Mouse (Mus musculus): Measurements from ENCODE around the gene Pard3. TPM values are rescaled to one million over a fixed set of nuclear protein-coding genes. Genes with fewer than 3 reads are reported as not detected.

Pard3 gene
- polyA plus RNA-seq, 1 experiment from 2014 or later, result 22.7 TPM

DNA sequence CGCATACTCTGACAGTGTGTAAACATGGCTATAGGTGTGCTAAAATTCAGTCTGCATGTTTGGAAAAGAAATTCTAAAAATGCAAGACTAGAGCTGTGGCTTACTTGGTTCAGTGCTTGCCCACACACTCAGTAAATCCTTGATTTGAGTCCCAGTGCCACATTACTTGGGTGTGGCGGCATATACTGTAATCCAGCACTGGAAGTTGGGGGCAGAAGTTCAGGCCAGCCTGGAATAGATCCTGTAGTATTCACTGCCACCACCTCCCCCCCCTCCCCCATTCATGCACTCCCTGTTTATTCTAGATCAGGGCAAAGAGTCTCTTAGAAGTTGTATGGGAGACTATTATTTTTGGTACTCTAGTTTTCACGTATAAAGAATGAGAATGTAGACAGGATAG is 52.1 kb downstream of the Pard3 start:
- Histone ChIP-seq H3K9ac (replicated peaks; ENCODE audit: low read depth, low read length) (no peak overlapping the region), H3K4me1 (ENCODE audit: control insufficient read depth, insufficient read depth, low read length) (peaks cover 6% of the 10 kb centered on the region; the same call in 1 of the 2 replicates), H3K9me3 (ENCODE audit: control insufficient read depth, low read length) (no peaks in the 10 kb centered on the region), H3K36me3 (ENCODE audit: control insufficient read depth, insufficient read depth, low read length) (no peaks in the 10 kb centered on the region), H3K27me3 (ENCODE audit: control insufficient read depth, insufficient read depth, low read length) (no peaks in the 10 kb centered on the region), H3K4me3 (ENCODE audit: low read depth, low read length) (no peak overlapping the region), H3K27ac (ENCODE audit: low read depth, low read length) (no peak overlapping the region), H3K4me2 (ENCODE audit: low read depth, low read length) (no peak overlapping the region)
- WGBS, result 91% methylated on average over 3 of the region's 3 CpGs
- no peak for ATAC-seq (ENCODE audit: low read depth)

DNA sequence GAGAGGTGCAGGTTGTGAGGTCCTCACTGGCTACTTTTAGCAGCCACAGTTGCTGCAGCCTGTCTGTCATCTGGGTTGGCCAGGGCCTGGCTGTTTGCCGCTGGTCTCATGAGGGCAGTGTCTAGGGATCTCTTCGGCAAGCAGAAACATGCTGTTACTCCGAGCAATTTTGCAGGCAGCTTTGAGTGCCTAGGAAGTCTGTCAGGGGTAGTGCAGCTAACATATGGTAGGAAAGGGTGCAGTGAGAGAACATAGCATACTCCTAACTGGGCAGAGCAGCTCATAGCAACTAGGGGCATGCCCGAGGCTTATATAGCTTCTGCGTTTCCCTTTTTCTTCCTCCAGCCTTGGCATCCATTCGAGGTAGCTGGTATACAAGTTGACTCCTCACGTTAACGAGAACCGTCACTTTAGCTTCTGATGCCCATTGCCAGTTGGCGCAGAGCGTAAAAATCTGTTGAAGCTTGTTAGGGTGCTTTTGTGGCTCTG is 54.7 kb downstream of the Pard3 start:
- WGBS, result 69% methylated on average over 11 of the region's 11 CpGs
- no peak overlapping the region for H3K4me3 ChIP-seq (ENCODE audit: low read depth, low read length)
- no peaks in the 10 kb centered on the region for H3K36me3 ChIP-seq (ENCODE audit: control insufficient read depth, insufficient read depth, low read length)
- no peak overlapping the region for H3K9ac ChIP-seq (replicated peaks; ENCODE audit: low read depth, low read length)
- H3K4me2 ChIP-seq (ENCODE audit: low read depth, low read length), result no peak overlapping the region
- no peak overlapping the region for H3K27ac ChIP-seq (ENCODE audit: low read depth, low read length)
- H3K27me3 ChIP-seq (ENCODE audit: control insufficient read depth, insufficient read depth, low read length), result no peaks in the 10 kb centered on the region
- peaks cover 6% of the 10 kb centered on the region; the same call in 1 of the 2 replicates for H3K4me1 ChIP-seq (ENCODE audit: control insufficient read depth, insufficient read depth, low read length)
- no peak for ATAC-seq (ENCODE audit: low read depth)
- H3K9me3 ChIP-seq (ENCODE audit: control insufficient read depth, low read length), result no peaks in the 10 kb centered on the region

DNA sequence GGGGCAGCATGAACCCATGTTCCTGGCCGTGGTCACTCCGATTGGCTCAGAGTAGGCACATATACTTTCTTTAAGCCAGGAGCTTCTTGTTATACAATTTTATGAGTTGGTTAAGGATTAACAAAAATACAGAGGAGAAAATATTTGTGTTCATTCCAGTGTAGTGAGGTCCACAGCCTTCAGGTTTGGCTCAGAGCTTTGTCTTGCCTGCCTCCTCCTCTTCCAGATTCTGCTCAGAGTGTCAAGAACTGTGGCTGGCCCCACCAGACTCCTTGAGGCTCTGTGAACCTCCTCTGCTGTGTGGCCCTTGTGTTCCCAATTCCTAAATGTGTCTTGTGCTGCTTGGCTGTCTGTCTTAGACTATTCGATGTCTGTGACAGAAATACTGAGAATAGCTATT is 59.7 kb downstream of the Pard3 start:
- no peak for ATAC-seq (ENCODE audit: low read depth)

DNA sequence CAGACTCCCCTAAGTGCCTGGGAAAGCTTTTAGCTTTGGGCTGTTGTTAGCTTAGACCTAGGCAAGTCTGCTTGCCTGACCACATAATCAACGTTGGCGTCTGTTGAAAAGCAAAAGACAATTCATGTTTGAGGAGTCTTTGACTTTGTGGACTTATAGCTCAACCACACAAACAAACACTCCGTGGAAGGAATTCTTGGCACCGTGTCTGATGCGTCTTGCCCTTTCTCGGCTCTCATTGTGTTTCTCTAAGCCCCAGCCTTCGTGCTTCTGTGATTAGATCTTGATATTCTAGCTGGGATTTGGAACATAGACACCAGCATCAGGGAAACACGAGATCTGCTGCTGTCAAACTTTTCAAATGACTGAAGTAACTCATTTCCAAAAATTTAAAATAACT is 61.1 kb downstream of the Pard3 start:
- no peaks in the 10 kb centered on the region for H3K27me3 ChIP-seq (ENCODE audit: control insufficient read depth, insufficient read depth, low read length)
- no peak for ATAC-seq (ENCODE audit: low read depth)
- no peak overlapping the region for H3K4me3 ChIP-seq (ENCODE audit: low read depth, low read length)
- H3K4me2 ChIP-seq (ENCODE audit: low read depth, low read length), result no peak overlapping the region
- no peak overlapping the region for H3K9ac ChIP-seq (replicated peaks; ENCODE audit: low read depth, low read length)
- H3K36me3 ChIP-seq (ENCODE audit: control insufficient read depth, insufficient read depth, low read length), result no peaks in the 10 kb centered on the region
- 56% methylated on average over 8 of the region's 8 CpGs for WGBS
- H3K9me3 ChIP-seq (ENCODE audit: control insufficient read depth, low read length), result no peaks in the 10 kb centered on the region
- no peak overlapping the region for H3K27ac ChIP-seq (ENCODE audit: low read depth, low read length)
- peaks cover 3% of the 10 kb centered on the region; the same call in 1 of the 2 replicates for H3K4me1 ChIP-seq (ENCODE audit: control insufficient read depth, insufficient read depth, low read length)

More for the DNA sequence above, 59.7 kb downstream of the Pard3 start:
- Histone ChIP-seq H3K4me2 (ENCODE audit: low read depth, low read length) (no peak overlapping the region), H3K27ac (ENCODE audit: low read depth, low read length) (no peak overlapping the region), H3K36me3 (ENCODE audit: control insufficient read depth, insufficient read depth, low read length) (no peaks in the 10 kb centered on the region), H3K9ac (replicated peaks; ENCODE audit: low read depth, low read length) (no peak overlapping the region), H3K4me1 (ENCODE audit: control insufficient read depth, insufficient read depth, low read length) (peaks cover 2% of the 10 kb centered on the region), H3K27me3 (ENCODE audit: control insufficient read depth, insufficient read depth, low read length) (no peaks in the 10 kb centered on the region), H3K9me3 (ENCODE audit: control insufficient read depth, low read length) (no peaks in the 10 kb centered on the region), H3K4me3 (ENCODE audit: low read depth, low read length) (no peak overlapping the region)
- 96% methylated on average over 3 of the region's 3 CpGs for WGBS

DNA sequence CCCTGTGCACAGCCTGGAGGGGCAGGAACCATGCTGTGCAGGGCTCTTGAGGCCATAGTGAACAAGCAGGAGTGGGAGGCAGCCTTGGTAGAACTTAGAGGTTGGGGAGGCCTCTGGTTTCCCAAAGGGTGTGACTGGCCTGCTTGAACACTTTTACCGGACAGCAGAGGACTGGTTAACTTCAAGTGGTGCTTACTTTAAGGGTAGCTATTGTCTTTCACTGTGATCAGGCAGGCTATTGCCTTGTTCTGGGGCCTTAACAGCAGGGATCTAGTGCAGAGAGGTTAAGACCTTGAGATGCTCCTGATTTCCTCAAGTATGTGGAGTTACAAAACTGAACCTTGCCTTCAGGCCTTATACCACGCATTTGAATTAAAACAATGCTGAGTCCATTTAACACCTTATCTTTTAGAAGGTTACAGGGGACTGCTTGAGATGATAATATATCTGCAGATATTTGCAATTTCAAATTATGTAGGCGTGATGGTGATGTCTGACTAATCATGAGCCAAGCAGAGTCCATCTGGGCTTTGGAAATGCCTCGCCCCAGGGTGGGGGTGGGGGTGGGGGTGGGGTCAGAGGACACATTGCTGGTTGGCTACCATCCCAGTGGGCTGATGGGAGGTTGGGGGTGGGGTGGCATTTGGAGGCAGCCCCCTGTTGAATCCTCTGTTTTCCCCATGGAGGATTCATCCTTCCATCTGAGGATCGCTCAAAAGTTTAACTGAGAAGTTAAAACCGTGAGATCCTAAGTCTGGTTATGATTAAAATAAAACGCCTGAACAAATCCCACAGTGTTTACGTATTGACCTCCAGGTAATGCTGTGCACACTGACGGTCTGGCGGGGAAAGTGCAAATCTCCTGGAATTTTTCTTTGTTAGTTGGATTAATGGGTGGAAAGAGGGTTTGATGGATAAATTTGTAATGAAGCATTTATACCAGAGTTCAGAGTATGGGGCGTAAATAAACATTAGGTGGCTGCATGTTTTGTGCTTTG is 62.3 kb downstream of the Pard3 start:
- peaks cover 6% of the 10 kb centered on the region; the same call in 1 of the 2 replicates for H3K4me1 ChIP-seq (ENCODE audit: control insufficient read depth, insufficient read depth, low read length)
- H3K27ac ChIP-seq (ENCODE audit: low read depth, low read length), result no peak overlapping the region
- H3K36me3 ChIP-seq (ENCODE audit: control insufficient read depth, insufficient read depth, low read length), result no peaks in the 10 kb centered on the region
- no peaks in the 10 kb centered on the region for H3K9me3 ChIP-seq (ENCODE audit: control insufficient read depth, low read length)
- WGBS, result 40% methylated on average over 11 of the region's 11 CpGs
- no peak overlapping the region for H3K4me2 ChIP-seq (ENCODE audit: low read depth, low read length)
- H3K27me3 ChIP-seq (ENCODE audit: control insufficient read depth, insufficient read depth, low read length), result no peaks in the 10 kb centered on the region
- H3K9ac ChIP-seq (replicated peaks; ENCODE audit: low read depth, low read length), result no peak overlapping the region
- no peak for ATAC-seq (ENCODE audit: low read depth)
- H3K4me3 ChIP-seq (ENCODE audit: low read depth, low read length), result no peak overlapping the region

DNA sequence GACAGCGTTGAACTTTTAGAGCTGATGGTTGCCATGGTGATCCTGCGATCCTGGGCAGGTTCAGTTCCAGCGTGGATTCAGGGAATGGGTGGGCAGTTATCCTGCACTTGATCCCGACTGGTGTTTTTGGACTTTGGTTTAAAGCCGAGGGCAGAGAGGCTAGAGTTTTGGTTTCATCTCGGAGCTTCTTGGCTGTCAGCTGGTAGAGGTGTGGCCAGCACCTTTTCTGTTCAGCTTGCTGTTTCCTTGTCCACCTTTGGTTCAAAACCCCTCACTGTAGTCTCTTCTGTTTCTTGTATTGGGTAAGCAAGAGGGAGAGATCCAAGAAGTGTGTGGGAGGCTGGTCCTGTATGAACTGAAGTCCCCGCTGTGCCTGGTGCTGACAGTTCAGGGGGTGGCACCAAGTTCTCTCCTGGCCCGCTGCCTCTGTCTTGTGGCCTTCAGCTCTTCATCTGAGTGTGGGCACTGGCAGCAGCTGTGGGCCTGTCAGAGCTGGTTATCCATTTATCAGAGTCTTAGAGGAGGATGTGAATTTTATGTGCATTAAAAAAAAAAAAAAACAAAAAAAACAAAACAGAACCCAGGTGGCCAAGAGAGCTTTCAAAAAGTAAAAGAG is 65.2 kb downstream of the Pard3 start:
- Histone ChIP-seq H3K27ac (ENCODE audit: low read depth, low read length) (no peak overlapping the region), H3K9ac (replicated peaks; ENCODE audit: low read depth, low read length) (no peak overlapping the region), H3K9me3 (ENCODE audit: control insufficient read depth, low read length) (no peaks in the 10 kb centered on the region), H3K36me3 (ENCODE audit: control insufficient read depth, insufficient read depth, low read length) (no peaks in the 10 kb centered on the region), H3K4me1 (ENCODE audit: control insufficient read depth, insufficient read depth, low read length) (peaks cover 6% of the 10 kb centered on the region; the same call in 1 of the 2 replicates), H3K4me3 (ENCODE audit: low read depth, low read length) (no peak overlapping the region), H3K27me3 (ENCODE audit: control insufficient read depth, insufficient read depth, low read length) (no peaks in the 10 kb centered on the region), H3K4me2 (ENCODE audit: low read depth, low read length) (no peak overlapping the region)
- ATAC-seq (ENCODE audit: low read depth), result no peak
- 44% methylated on average over 8 of the region's 8 CpGs for WGBS

DNA sequence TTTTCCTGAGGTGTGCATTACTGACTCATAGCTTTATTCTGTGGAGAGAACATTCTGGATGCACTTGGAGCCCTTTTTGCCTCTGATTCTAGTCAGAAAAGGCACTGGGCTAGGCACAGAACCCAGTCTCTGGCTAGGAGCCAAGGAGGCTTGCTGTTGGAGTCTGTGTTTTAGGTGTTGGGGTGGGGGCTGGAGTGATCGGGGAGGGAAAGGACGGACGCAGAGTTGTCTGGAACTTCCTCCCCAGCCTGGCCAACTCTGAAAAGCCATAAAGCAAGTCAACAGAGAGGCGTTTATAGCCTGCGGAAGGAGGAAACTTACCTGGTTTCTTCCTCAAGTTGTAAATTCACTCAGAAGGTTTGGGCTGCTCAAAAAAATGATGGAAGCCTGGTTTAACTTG is 70.6 kb downstream of the Pard3 start:
- no peak for ATAC-seq (ENCODE audit: low read depth)
- Histone ChIP-seq H3K9ac (replicated peaks; ENCODE audit: low read depth, low read length) (no peak overlapping the region), H3K4me1 (ENCODE audit: control insufficient read depth, insufficient read depth, low read length) (peaks cover 8% of the 10 kb centered on the region; the same call in 1 of the 2 replicates), H3K36me3 (ENCODE audit: control insufficient read depth, insufficient read depth, low read length) (no peaks in the 10 kb centered on the region), H3K4me3 (ENCODE audit: low read depth, low read length) (no peak overlapping the region), H3K27ac (ENCODE audit: low read depth, low read length) (no peak overlapping the region), H3K4me2 (ENCODE audit: low read depth, low read length) (no peak overlapping the region), H3K27me3 (ENCODE audit: control insufficient read depth, insufficient read depth, low read length) (no peaks in the 10 kb centered on the region), H3K9me3 (ENCODE audit: control insufficient read depth, low read length) (no peaks in the 10 kb centered on the region)
- WGBS, result 58% methylated on average over 5 of the region's 5 CpGs

DNA sequence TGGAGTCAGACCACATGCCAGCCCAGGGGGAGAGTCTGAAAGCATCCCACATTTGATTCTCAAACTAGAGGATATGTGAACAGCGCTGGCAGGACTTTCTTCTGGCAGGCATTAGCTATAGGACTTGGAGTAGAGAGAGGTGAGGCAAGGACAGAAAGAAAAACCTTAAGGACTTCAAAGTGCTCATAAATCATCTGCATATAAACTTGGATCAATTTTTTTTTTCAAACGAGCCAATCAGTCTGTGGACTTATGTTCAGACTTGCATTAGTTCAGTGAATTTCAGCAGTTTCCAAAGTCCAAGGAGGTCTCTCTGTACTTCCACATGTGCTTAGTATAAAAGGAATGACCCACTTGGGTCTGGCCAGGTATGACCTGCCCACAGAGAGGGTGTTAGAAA is 72.5 kb downstream of the Pard3 start:
- H3K27ac ChIP-seq (ENCODE audit: low read depth, low read length), result no peak overlapping the region
- no peak for ATAC-seq (ENCODE audit: low read depth)
- no peak overlapping the region for H3K4me2 ChIP-seq (ENCODE audit: low read depth, low read length)
- no peak overlapping the region for H3K4me3 ChIP-seq (ENCODE audit: low read depth, low read length)
- peaks cover 5% of the 10 kb centered on the region; the same call in 1 of the 2 replicates for H3K4me1 ChIP-seq (ENCODE audit: control insufficient read depth, insufficient read depth, low read length)
- WGBS, result 78% methylated on average over 2 of the region's 2 CpGs
- no peaks in the 10 kb centered on the region for H3K9me3 ChIP-seq (ENCODE audit: control insufficient read depth, low read length)
- no peaks in the 10 kb centered on the region for H3K27me3 ChIP-seq (ENCODE audit: control insufficient read depth, insufficient read depth, low read length)
- no peaks in the 10 kb centered on the region for H3K36me3 ChIP-seq (ENCODE audit: control insufficient read depth, insufficient read depth, low read length)
- H3K9ac ChIP-seq (replicated peaks; ENCODE audit: low read depth, low read length), result no peak overlapping the region

DNA sequence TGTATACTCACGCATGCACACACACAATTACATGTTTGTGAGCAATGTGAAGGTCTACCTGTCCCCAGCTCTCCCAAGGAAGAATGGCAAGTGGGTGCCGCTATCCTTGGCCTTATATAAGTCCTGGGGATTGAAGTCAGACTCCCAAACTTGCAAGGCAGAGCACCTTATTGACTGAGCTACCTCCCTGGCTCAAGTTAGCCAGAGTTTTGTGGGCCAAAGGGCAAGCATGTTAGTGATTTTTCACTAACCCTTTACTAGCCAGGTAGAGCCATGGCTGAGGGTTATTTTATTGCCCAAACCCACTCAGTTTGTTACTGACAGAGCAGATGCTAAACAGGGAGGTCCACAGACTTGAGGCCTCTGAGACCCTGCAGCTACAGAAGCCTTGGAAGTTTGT is 73.1 kb downstream of the Pard3 start:
- H3K4me1 ChIP-seq (ENCODE audit: control insufficient read depth, insufficient read depth, low read length), result peaks cover 5% of the 10 kb centered on the region; the same call in 1 of the 2 replicates
- 97% methylated on average over 2 of the region's 2 CpGs for WGBS
- no peak for ATAC-seq (ENCODE audit: low read depth)
- H3K9ac ChIP-seq (replicated peaks; ENCODE audit: low read depth, low read length), result no peak overlapping the region
- H3K9me3 ChIP-seq (ENCODE audit: control insufficient read depth, low read length), result no peaks in the 10 kb centered on the region
- no peaks in the 10 kb centered on the region for H3K27me3 ChIP-seq (ENCODE audit: control insufficient read depth, insufficient read depth, low read length)
- H3K4me2 ChIP-seq (ENCODE audit: low read depth, low read length), result no peak overlapping the region
- no peaks in the 10 kb centered on the region for H3K36me3 ChIP-seq (ENCODE audit: control insufficient read depth, insufficient read depth, low read length)
- no peak overlapping the region for H3K27ac ChIP-seq (ENCODE audit: low read depth, low read length)
- H3K4me3 ChIP-seq (ENCODE audit: low read depth, low read length), result no peak overlapping the region
